Mouse (Mus musculus): ENCODE measurements at regions not wholly inside any gene's neighbourhood (a gene's known extent, or its start where the extent isn't known, plus 50 kb on each side); places are given as distances from the start of the nearest gene placed in this dataset.

- DNase-seq: peak; percentile 26
Observed at GRCm38 (mm10) chr16:54770871-54771270, 526.9 kb downstream of the Zpld1 start.

- DNase-seq: no peak
Observed at GRCm38 (mm10) chr16:54744188-54744587, 553.6 kb downstream of the Zpld1 start.

- no peak for DNase-seq
Observed at GRCm38 (mm10) chr16:54733516-54733915, 564.3 kb downstream of the Zpld1 start.

GRCm38 (mm10) chr16:54707880-54708279 is 589.9 kb downstream of the Zpld1 start:
- DNase-seq: no peak

- no peak for DNase-seq
Observed at GRCm38 (mm10) chr16:54682815-54683214, 615.0 kb downstream of the Zpld1 start.

- DNase-seq: no peak
Observed at GRCm38 (mm10) chr16:54648728-54649525, 648.9 kb downstream of the Zpld1 start.

GRCm38 (mm10) chr16:54647821-54648220 is 650.0 kb downstream of the Zpld1 start:
- no peak for DNase-seq

- DNase-seq: no peak
Observed at GRCm38 (mm10) chr16:54646252-54646651, 651.5 kb downstream of the Zpld1 start.

- no peak for DNase-seq
Observed at GRCm38 (mm10) chr16:54629183-54629582, 668.6 kb downstream of the Zpld1 start.

GRCm38 (mm10) chr16:54592643-54593042 is 705.1 kb downstream of the Zpld1 start:
- DNase-seq: no peak
